ENCODE assay signal across 12 mouse cellular contexts in the genomic region with DNA sequence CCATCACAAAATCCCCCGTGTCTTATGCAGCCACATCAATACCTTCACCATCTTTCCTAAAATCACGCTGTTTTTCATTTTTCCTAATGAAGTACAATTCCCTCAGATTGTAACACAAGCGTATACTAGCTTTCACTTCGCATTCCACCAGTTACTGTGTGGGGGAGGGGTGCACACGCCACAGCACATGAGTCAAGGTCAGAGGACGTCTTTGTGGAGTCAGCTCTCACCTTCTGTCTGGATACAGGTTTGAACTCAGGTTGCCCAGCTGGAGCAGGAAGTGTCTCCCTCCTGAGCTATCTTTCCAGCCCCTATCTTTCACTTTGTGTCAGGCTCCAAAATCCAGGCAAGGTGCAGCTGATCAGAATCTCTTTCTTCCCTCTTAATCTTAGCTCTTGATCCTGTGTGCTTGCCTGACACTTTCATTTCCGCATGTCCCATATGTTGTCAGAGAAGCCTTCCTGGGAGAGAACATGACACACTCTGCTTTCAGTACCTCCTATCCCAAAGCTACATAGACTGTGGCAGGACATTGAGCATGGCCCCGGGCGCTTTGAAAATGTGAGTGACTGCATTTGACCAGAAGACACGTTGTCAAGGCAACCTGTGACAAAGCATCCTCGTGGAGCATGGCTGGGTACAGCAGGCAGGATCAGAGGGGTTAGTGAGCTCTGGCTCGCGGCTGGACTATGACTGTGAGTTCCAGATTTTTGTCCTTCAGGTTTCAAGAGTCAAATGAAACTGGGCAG. TPM values are rescaled to one million over a fixed set of nuclear protein-coding genes. Genes with fewer than 3 reads are reported as not detected.
DNase-seq lines count a peak whose midpoint lies in the region; ATAC-seq and TF ChIP-seq lines count a peak whose summit lies in the region.
"Had no signal": no experiment of that assay in that cellular context is flagged by ENCODE, and none has a peak within 500 bp of the region (broad histone marks: within the 10 kb centered on the region; RNA-seq: fewer than 3 reads in every experiment).

No protein-coding gene starts in this region.

- DNase-seq in heart, embryonic 10.5 days (ENCODE audit: low spot score) = no peak
- DNase-seq in adrenal gland, postnatal 36 days = peak; percentile 17 to 30
- DNase-seq in hindbrain, embryonic 14.5 days (ENCODE audit: low spot score) = no peak
- DNase-seq in midbrain, postnatal 0 days (ENCODE audit: low spot score) = peak; percentile 60
- no peak for DNase-seq in layer of hippocampus, adult 2 months (ENCODE audit: low spot score in 2 of 2)
- DNase-seq in cerebellum, adult 8-10 months = no peak
- DNase-seq in ovary, postnatal 36 days (ENCODE audit: low spot score) = no peak
- DNase-seq: heart, postnatal 36 days; thymus, postnatal 36 days had no signal

- H3K36me3 ChIP-seq in heart, embryonic 14.5 days (ENCODE audit: control insufficient read depth, insufficient read depth, low read length) = no peaks in the 10 kb centered on the region
- peaks cover 9% of the 10 kb centered on the region for H3K36me3 ChIP-seq in heart, embryonic 10.5 days
- H3K36me3 ChIP-seq in hindbrain, embryonic 14.5 days (replicated peaks; ENCODE audit: control insufficient read depth, insufficient read depth) = no peaks in the 10 kb centered on the region
- H3K36me3 ChIP-seq in midbrain, postnatal 0 days (ENCODE audit: insufficient read depth, low read length) = no peaks in the 10 kb centered on the region
- H3K36me3 ChIP-seq: liver, embryonic 12.5 days had no signal

- no peak overlapping the region for H3K27ac ChIP-seq in heart, embryonic 14.5 days (replicated peaks in 1 of 2; ENCODE audit: control insufficient read depth in 1 of 2, insufficient read depth in 1 of 2, low read depth in 2 of 2, low read length in 2 of 2)
- no peak overlapping the region for H3K27ac ChIP-seq in heart, embryonic 10.5 days
- H3K27ac ChIP-seq in hindbrain, embryonic 14.5 days = no peak overlapping the region
- H3K27ac ChIP-seq in midbrain, postnatal 0 days (ENCODE audit: low read depth, low read length) = no peak overlapping the region
- no peak overlapping the region for H3K27ac ChIP-seq in layer of hippocampus, adult 2 months
- H3K27ac ChIP-seq: liver, embryonic 12.5 days had no signal

- no peak for ATAC-seq in heart, embryonic 14.5 days (ENCODE audit: insufficient number of reproducible peaks, insufficient read depth, low FRiP score, low read depth)
- ATAC-seq in hindbrain, embryonic 14.5 days (ENCODE audit: low FRiP score) = peak; percentile 70; the same call in 1 of the 2 replicates
- ATAC-seq in midbrain, postnatal 0 days (ENCODE audit: low FRiP score) = peak; percentile 58; the same call in 1 of the 2 replicates
- ATAC-seq: liver, embryonic 12.5 days had no signal

- peaks cover 12 to 15% of the 10 kb centered on the region in 2 experiments for H3K4me1 ChIP-seq in heart, embryonic 14.5 days (ENCODE audit: control insufficient read depth in 2 of 2, insufficient read depth in 2 of 2, low read length in 2 of 2)
- H3K4me1 ChIP-seq in heart, embryonic 10.5 days = peaks cover 29% of the 10 kb centered on the region
- H3K4me1 ChIP-seq in hindbrain, embryonic 14.5 days (replicated peaks; ENCODE audit: control insufficient read depth, insufficient read depth, low read length) = peaks cover 17% of the 10 kb centered on the region; the same call in 1 of the 2 replicates
- H3K4me1 ChIP-seq in midbrain, postnatal 0 days (ENCODE audit: insufficient read depth, low read length) = no peaks in the 10 kb centered on the region; the same call in 1 of the 2 replicates

- H3K27me3 ChIP-seq in heart, embryonic 14.5 days (ENCODE audit: control insufficient read depth, insufficient read depth, low read length) = peaks cover 20% of the 10 kb centered on the region
- peaks cover 44% of the 10 kb centered on the region for H3K27me3 ChIP-seq in heart, embryonic 10.5 days (ENCODE audit: insufficient read depth, poor library complexity, severe bottlenecking)
- H3K27me3 ChIP-seq in hindbrain, embryonic 14.5 days (ENCODE audit: control insufficient read depth, insufficient read depth, low read length) = peaks cover 39% of the 10 kb centered on the region; the same call in 1 of the 2 replicates
- peaks cover 6% of the 10 kb centered on the region; the same call in 1 of the 2 replicates for H3K27me3 ChIP-seq in midbrain, postnatal 0 days (ENCODE audit: insufficient read depth, low read length)

- TF ChIP-seq CTCF in midbrain, postnatal 0 days (IDR thresholded peaks at IDR 0.05) = no peak
- no peak for TF ChIP-seq CTCF in layer of hippocampus, adult 2 months (conservative IDR thresholded peaks at IDR 0.05)

- 62% methylated on average over 13 of the region's 13 CpGs for WGBS in heart, embryonic 14.5 days
- 63% methylated on average over 13 of the region's 13 CpGs for WGBS in heart, embryonic 10.5 days
- 36% methylated on average over 13 of the region's 13 CpGs for WGBS in hindbrain, embryonic 14.5 days
- 26% methylated on average over 13 of the region's 13 CpGs for WGBS in midbrain, postnatal 0 days

- H3K9me3 ChIP-seq in heart, embryonic 14.5 days (ENCODE audit: control insufficient read depth, low read length) = peaks cover 14% of the 10 kb centered on the region
- peaks cover 13% of the 10 kb centered on the region for H3K9me3 ChIP-seq in heart, embryonic 10.5 days
- H3K9me3 ChIP-seq in hindbrain, embryonic 14.5 days (ENCODE audit: control insufficient read depth, low read length) = peaks cover 12% of the 10 kb centered on the region
- H3K9me3 ChIP-seq in midbrain, postnatal 0 days (ENCODE audit: low read length) = peaks cover 5% of the 10 kb centered on the region; the same call in 1 of the 2 replicates
- H3K9me3 ChIP-seq: liver, embryonic 12.5 days had no signal

- no peak overlapping the region for H3K4me3 ChIP-seq in heart, embryonic 14.5 days (ENCODE audit: control insufficient read depth in 1 of 2, insufficient read depth in 1 of 2, low read depth in 1 of 2, low read length in 2 of 2)
- no peak overlapping the region for H3K4me3 ChIP-seq in heart, embryonic 10.5 days
- H3K4me3 ChIP-seq in hindbrain, embryonic 14.5 days (replicated peaks; ENCODE audit: low read length) = no peak overlapping the region
- H3K4me3 ChIP-seq in midbrain, postnatal 0 days (ENCODE audit: low read depth, low read length) = no peak overlapping the region
- H3K4me3 ChIP-seq in layer of hippocampus, adult 2 months = no peak overlapping the region
- H3K4me3 ChIP-seq: erythroblast, embryonic 14.5 days; liver, embryonic 12.5 days had no signal

- 0 out of 2 replicates have a peak overlapping the region, but pooled peaks have one; percentile 7 for H3K4me2 ChIP-seq in heart, embryonic 14.5 days (ENCODE audit: low read length)
- H3K4me2 ChIP-seq in hindbrain, embryonic 14.5 days (replicated peaks) = no peak overlapping the region
- 0 out of 2 replicates have a peak overlapping the region, but pooled peaks have one; percentile 6 for H3K4me2 ChIP-seq in midbrain, postnatal 0 days (ENCODE audit: low read depth, low read length, poor library complexity, severe bottlenecking)
- H3K4me2 ChIP-seq: liver, embryonic 12.5 days had no signal

- H3K9ac ChIP-seq in heart, embryonic 14.5 days (ENCODE audit: low read length) = no peak overlapping the region
- H3K9ac ChIP-seq in hindbrain, embryonic 14.5 days = no peak overlapping the region
- H3K9ac ChIP-seq in midbrain, postnatal 0 days (replicated peaks; ENCODE audit: low read length, poor library complexity, severe bottlenecking) = no peak overlapping the region
- H3K9ac ChIP-seq: liver, embryonic 12.5 days had no signal

RNA-seq across cellular contexts. Expression of a gene that starts 33.9 kb away (rescaled TPM):
- polyA plus RNA-seq in heart, embryonic 14.5 days (2014; fragmentation: Nextera tagmentation; extraction: Ambion mirVana) = 7.8 and 8.2 TPM in 2 replicates
- 5.3 and 8.1 TPM in 2 replicates for polyA plus RNA-seq in heart, embryonic 10.5 days (2016; fragmentation: Nextera tagmentation; extraction: Ambion mirVana)
- total RNA-seq in adrenal gland, postnatal 36 days (2021) = 10 to 100 TPM; 25.1 to 31.4 TPM
- polyA plus RNA-seq in hindbrain, embryonic 14.5 days (2014; fragmentation: Nextera tagmentation; extraction: Ambion mirVana) = 5.8 and 6.7 TPM in 2 replicates
- total RNA-seq in midbrain, postnatal 0 days (2014; rRNA removed) = 24.9 and 31.9 TPM in 2 replicates
- polyA plus RNA-seq in midbrain, postnatal 0 days (2015; fragmentation: Nextera tagmentation; extraction: Ambion mirVana) = 5.9 TPM in 2 replicates
- 10 to 100 TPM; 12.1 to 13.1 TPM for total RNA-seq in layer of hippocampus, adult 2 months (2021)

RNA-seq across cellular contexts. Expression of a gene that starts 50.6 kb away (rescaled TPM):
- polyA plus RNA-seq in heart, embryonic 14.5 days (2014; fragmentation: Nextera tagmentation; extraction: Ambion mirVana) = 2.7 and 3.7 TPM in 2 replicates
- polyA plus RNA-seq in heart, embryonic 10.5 days (2016; fragmentation: Nextera tagmentation; extraction: Ambion mirVana) = 2.0 and 2.5 TPM in 2 replicates
- total RNA-seq in adrenal gland, postnatal 36 days (2021) = under 1 TPM in 1 of 2 experiments, not detected in 1; 0.36 TPM
- 13.3 and 17.0 TPM in 2 replicates for polyA plus RNA-seq in hindbrain, embryonic 14.5 days (2014; fragmentation: Nextera tagmentation; extraction: Ambion mirVana)
- 13.3 and 15.7 TPM in 2 replicates for total RNA-seq in midbrain, postnatal 0 days (2014; rRNA removed)
- polyA plus RNA-seq in midbrain, postnatal 0 days (2015; fragmentation: Nextera tagmentation; extraction: Ambion mirVana) = 17.5 and 17.8 TPM in 2 replicates
- 1 to 10 TPM; 5.1 to 5.9 TPM for total RNA-seq in layer of hippocampus, adult 2 months (2021)

Comparison
In these comparisons a context has a peak if more than half of its experiments do, and no peak if none do; other contexts are left out.
1. DNase-seq: peak in adrenal gland, postnatal 36 days (2 of 2) and midbrain, postnatal 0 days (single experiment); none in heart, embryonic 10.5 days (single experiment), hindbrain, embryonic 14.5 days (single experiment), layer of hippocampus, adult 2 months (0 of 2), cerebellum, adult 8-10 months (single experiment) and ovary, postnatal 36 days (single experiment).